20 mouse cellular contexts compared by ENCODE assay signal in the genomic region with DNA sequence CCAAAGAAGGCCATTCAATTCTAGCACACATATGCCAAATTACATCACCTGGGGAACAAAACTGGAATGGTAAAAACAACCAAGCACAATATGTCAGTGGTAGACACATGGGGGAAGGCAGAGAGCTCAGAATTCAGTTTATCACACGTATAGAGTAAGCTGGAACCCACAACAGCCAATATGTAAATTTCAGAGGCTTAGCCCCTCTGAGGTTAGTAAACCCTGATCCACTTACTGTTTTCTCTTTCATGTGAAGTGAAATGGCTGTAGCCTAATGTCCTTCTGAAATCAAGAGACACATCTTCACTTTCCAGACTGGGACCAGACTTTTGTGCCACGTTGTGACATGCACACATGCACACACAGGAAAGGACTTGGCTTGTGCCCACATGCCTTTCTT.
"Had no signal": no experiment of that assay in that cellular context is flagged by ENCODE, and none has a peak within 500 bp of the region (broad histone marks: within the 10 kb centered on the region; RNA-seq: fewer than 3 reads in every experiment).

No protein-coding gene starts in this region.

- DNase-seq: liver, embryonic 13.5 days; lung, adult 18-20 months; lung, postnatal 4 days; midbrain, embryonic 14.5 days; retina, postnatal 1 day; right cerebral cortex, adult 18-20 months; right cerebral cortex, postnatal 25 days; right cerebral cortex, postnatal 4 days; thymus, adult 18-20 months; thymus, postnatal 14 days; thymus, postnatal 36 days had no signal

- H3K27ac ChIP-seq: liver, embryonic 13.5 days; liver, embryonic 15.5 days; lung, embryonic 15.5 days; midbrain, embryonic 10.5 days; midbrain, embryonic 12.5 days; neural tube, embryonic 13.5 days; neural tube, embryonic 15.5 days had no signal

- H3K4me3 ChIP-seq: liver, embryonic 13.5 days; liver, embryonic 15.5 days; lung, embryonic 15.5 days; midbrain, embryonic 10.5 days; midbrain, embryonic 12.5 days; myocyte; neural tube, embryonic 13.5 days; neural tube, embryonic 15.5 days had no signal

- H3K4me1 ChIP-seq: lung, embryonic 15.5 days; midbrain, embryonic 12.5 days; neural tube, embryonic 13.5 days; neural tube, embryonic 15.5 days had no signal

- H3K9ac ChIP-seq: liver, embryonic 13.5 days; liver, embryonic 15.5 days; lung, embryonic 15.5 days; midbrain, embryonic 12.5 days; neural tube, embryonic 13.5 days; neural tube, embryonic 15.5 days had no signal

- H3K27me3 ChIP-seq: liver, embryonic 13.5 days; liver, embryonic 15.5 days; lung, embryonic 15.5 days; midbrain, embryonic 12.5 days; neural tube, embryonic 13.5 days; neural tube, embryonic 15.5 days had no signal

- ATAC-seq: lung, postnatal 0 days; midbrain, embryonic 16.5 days had no signal

- H3K36me3 ChIP-seq: liver, embryonic 13.5 days; liver, embryonic 15.5 days; lung, embryonic 15.5 days; midbrain, embryonic 10.5 days; midbrain, embryonic 12.5 days; neural tube, embryonic 13.5 days; neural tube, embryonic 15.5 days had no signal

- H3K9me3 ChIP-seq: liver, embryonic 13.5 days; liver, embryonic 15.5 days; lung, embryonic 15.5 days; midbrain, embryonic 10.5 days; midbrain, embryonic 12.5 days; neural tube, embryonic 13.5 days; neural tube, embryonic 15.5 days had no signal

- H3K4me2 ChIP-seq: liver, embryonic 13.5 days; liver, embryonic 15.5 days; lung, embryonic 15.5 days; midbrain, embryonic 12.5 days; neural tube, embryonic 13.5 days; neural tube, embryonic 15.5 days had no signal
